Mouse (Mus musculus) MEL (cell line): ENCODE measurements at regions not wholly inside any gene's neighbourhood (a gene's known extent, or its start where the extent isn't known, plus 50 kb on each side); places are given as distances from the start of the nearest gene placed in this dataset.
"Not testable (repeated sequence)": the region's sequence is repeated elsewhere in the genome, so short reads cannot be mapped to it uniquely, and the experiment has no call there.

Experiments
- DNase-seq: peaks from one replicate; pipeline ENCODE4 v3.0.0; 2011; ENCODE audit warnings: low read depth, low spot score
- H3K27ac ChIP-seq: 2 replicates; pipeline ENCODE4 v1.5.1; 2012; ENCODE audit warnings: low read depth, mild to moderate bottlenecking, control low read depth, low read length, moderate library complexity; ENCODE audit not compliant: control insufficient read depth
- H3K27me3 ChIP-seq, 2 experiments: fragments of 150-350 bp in 1 of 2; sonication (generic) in 1 of 2; 2 replicates each; pipeline ENCODE4 v1.6.1; 2012; ENCODE audit warnings: low read length in 2 of 2, mild to moderate bottlenecking in 2 of 2, improper control_type of control experiment in 1 of 2, moderate library complexity in 1 of 2; ENCODE audit not compliant: insufficient read depth in 2 of 2, control insufficient read depth in 1 of 2
- H3K36me3 ChIP-seq, 2 experiments: 2 replicates each; pipeline ENCODE4 v1.6.1; 2012 to 2014; ENCODE audit warnings: low read length in 2 of 2, improper control_type of control experiment in 1 of 2, inconsistent platforms in 1 of 2, mild to moderate bottlenecking in 1 of 2; ENCODE audit not compliant: insufficient read depth in 2 of 2, control insufficient read depth in 1 of 2
- H3K4me1 ChIP-seq, 2 experiments: fragments of 150-350 bp in 1 of 2; sonication (generic) in 1 of 2; 2 replicates each; pipeline ENCODE4 v1.6.1; 2012; ENCODE audit warnings: low read length in 2 of 2, improper control_type of control experiment in 1 of 2, mild to moderate bottlenecking in 1 of 2; ENCODE audit not compliant: insufficient read depth in 2 of 2, control insufficient read depth in 1 of 2
- H3K4me3 ChIP-seq, 2 experiments: fragments of 150-350 bp in 1 of 2; sonication (generic) in 1 of 2; 2 replicates each; pipeline ENCODE4 v1.5.1; 2012; ENCODE audit warnings: low read depth in 2 of 2, low read length in 2 of 2, mild to moderate bottlenecking in 2 of 2, moderate library complexity in 2 of 2, control low read depth in 1 of 2, improper control_type of control experiment in 1 of 2; ENCODE audit not compliant: control insufficient read depth in 1 of 2, insufficient read depth in 1 of 2
- H3K79me2 ChIP-seq: 2 replicates; pipeline ENCODE4 v1.6.1; 2012; ENCODE audit warnings: mild to moderate bottlenecking, low read length, moderate library complexity; ENCODE audit not compliant: control insufficient read depth, poor library complexity, insufficient read depth
- H3K9ac ChIP-seq: 2 replicates; pipeline ENCODE4 v1.6.1; 2012; ENCODE audit warnings: low read depth, mild to moderate bottlenecking, control low read depth, low read length, moderate library complexity; ENCODE audit not compliant: control insufficient read depth, poor library complexity, severe bottlenecking
- H3K9me3 ChIP-seq: fragments of 150-350 bp; sonication (generic); replicated peaks from 2 replicates; pipeline ENCODE4 v1.6.1; 2012; ENCODE audit warnings: mild to moderate bottlenecking, low read length, improper control_type of control experiment, moderate library complexity; ENCODE audit not compliant: insufficient read depth
- BHLHE40 ChIP-seq: IDR thresholded peaks from 2 replicates; pipeline ENCODE4 v1.6.1; 2012; ENCODE audit warnings: low read depth, mild to moderate bottlenecking, inconsistent platforms, low read length, improper control_type of control experiment, borderline replicate concordance
- CTCF ChIP-seq, 3 experiments: IDR thresholded peaks in 2 of 3; conservative IDR thresholded peaks in 1 of 3; 2 replicates each; pipeline ENCODE4 v1.5.1; 2011 to 2012; ENCODE audit warnings: low read length in 3 of 3, low read depth in 2 of 3, mild to moderate bottlenecking in 2 of 3, improper control_type of control experiment in 1 of 3, inconsistent platforms in 1 of 3, mixed read lengths in 1 of 3, moderate library complexity in 1 of 3; ENCODE audit not compliant: control insufficient read depth in 1 of 3, insufficient read depth in 1 of 3, poor library complexity in 1 of 3, severe bottlenecking in 1 of 3
- E2F4 ChIP-seq: IDR thresholded peaks from 2 replicates; pipeline ENCODE4 v1.6.1; 2011; ENCODE audit warnings: low read depth, low read length, improper control_type of control experiment, borderline replicate concordance
- EP300 ChIP-seq, 2 experiments: IDR thresholded peaks; 2 replicates each; pipeline ENCODE4 v1.6.1; 2011; ENCODE audit warnings: improper control_type of control experiment in 2 of 2, low read length in 2 of 2, low read depth in 1 of 2, mild to moderate bottlenecking in 1 of 2
- GABPA ChIP-seq: IDR thresholded peaks from 2 replicates; pipeline ENCODE4 v1.6.1; 2012; ENCODE audit warnings: low read depth, mild to moderate bottlenecking, inconsistent platforms, low read length, improper control_type of control experiment, moderate library complexity
- GATA1 ChIP-seq: IDR thresholded peaks from 2 replicates; pipeline ENCODE4 v1.6.1; 2011; ENCODE audit warnings: low read depth, low read length, improper control_type of control experiment
- MAFK ChIP-seq: IDR thresholded peaks from 2 replicates; pipeline ENCODE4 v1.6.1; 2011; ENCODE audit warnings: low read depth, mild to moderate bottlenecking, low read length, improper control_type of control experiment, borderline replicate concordance
- MEF2A ChIP-seq: IDR thresholded peaks from 2 replicates; pipeline ENCODE4 v1.6.1; 2014; ENCODE audit warnings: low read depth, mild to moderate bottlenecking, inconsistent platforms, low read length, improper control_type of control experiment; ENCODE audit not compliant: poor library complexity, insufficient replicate concordance, severe bottlenecking; ENCODE audit errors: extremely low read depth
- MXI1 ChIP-seq: IDR thresholded peaks from 2 replicates; pipeline ENCODE4 v1.6.1; 2011; ENCODE audit warnings: mild to moderate bottlenecking, low read depth, low read length, improper control_type of control experiment
- MYB ChIP-seq: IDR thresholded peaks from 2 replicates; pipeline ENCODE4 v1.6.1; 2011; ENCODE audit warnings: mild to moderate bottlenecking, low read depth, low read length, improper control_type of control experiment
- NELFE ChIP-seq: IDR thresholded peaks from 2 replicates; pipeline ENCODE4 v1.6.1; 2011; ENCODE audit warnings: low read depth, low read length, improper control_type of control experiment
- RAD21 ChIP-seq: IDR thresholded peaks from 2 replicates; pipeline ENCODE4 v1.6.1; 2011; ENCODE audit warnings: mild to moderate bottlenecking, low read depth, low read length, improper control_type of control experiment
- RCOR1 ChIP-seq: IDR thresholded peaks from 2 replicates; pipeline ENCODE4 v1.6.1; 2012; ENCODE audit warnings: low read depth, mild to moderate bottlenecking, inconsistent platforms, low read length, improper control_type of control experiment
- SIN3A ChIP-seq: IDR thresholded peaks from 2 replicates; pipeline ENCODE4 v1.6.1; 2012; ENCODE audit warnings: low read length, improper control_type of control experiment, inconsistent platforms
- SMC3 ChIP-seq: IDR thresholded peaks from 2 replicates; pipeline ENCODE4 v1.6.1; 2011; ENCODE audit warnings: low read depth, low read length, improper control_type of control experiment
- TAL1 ChIP-seq: IDR thresholded peaks from 2 replicates; pipeline ENCODE4 v1.6.1; 2012; ENCODE audit warnings: mild to moderate bottlenecking, inconsistent platforms, low read length, moderate library complexity, mixed read lengths
- TCF12 ChIP-seq: IDR thresholded peaks from 2 replicates; pipeline ENCODE4 v1.6.1; 2014; ENCODE audit warnings: low read depth, mild to moderate bottlenecking, inconsistent platforms, low read length, improper control_type of control experiment, moderate library complexity
- USF1 ChIP-seq: IDR thresholded peaks from 2 replicates; pipeline ENCODE4 v1.6.1; 2014; ENCODE audit warnings: low read depth, mild to moderate bottlenecking, inconsistent platforms, low read length, improper control_type of control experiment, moderate library complexity
- USF2 ChIP-seq, 2 experiments: IDR thresholded peaks; 2 replicates each; pipeline ENCODE4 v1.6.1; 2011 to 2012; ENCODE audit warnings: improper control_type of control experiment in 2 of 2, low read length in 2 of 2, borderline replicate concordance in 1 of 2, inconsistent platforms in 1 of 2, low read depth in 1 of 2, mild to moderate bottlenecking in 1 of 2; ENCODE audit not compliant: insufficient read depth in 1 of 2
- ZC3H11A ChIP-seq: IDR thresholded peaks from 2 replicates; pipeline ENCODE4 v1.6.1; 2012; ENCODE audit warnings: low read depth, mild to moderate bottlenecking, inconsistent platforms, low read length, improper control_type of control experiment
- ZMIZ1 ChIP-seq: IDR thresholded peaks from 2 replicates; pipeline ENCODE4 v1.6.1; 2012; ENCODE audit warnings: low read depth, mild to moderate bottlenecking, inconsistent platforms, low read length, improper control_type of control experiment, moderate library complexity
- ZNF384 ChIP-seq: IDR thresholded peaks from 2 replicates; pipeline ENCODE4 v1.6.1; 2012; ENCODE audit warnings: low read depth, mild to moderate bottlenecking, inconsistent platforms, low read length, improper control_type of control experiment

GRCm38 (mm10) chr1:140903747-140904146 lies 657.8 kb downstream of the Kcnt2 start:
- H3K27me3 ChIP-seq, H3K9me3 ChIP-seq, H3K36me3 ChIP-seq, H3K9ac ChIP-seq, H3K4me1 ChIP-seq, H3K4me3 ChIP-seq, H3K79me2 ChIP-seq, H3K27ac ChIP-seq: not testable (repeated sequence)
- peak; percentile 79 for TF ChIP-seq GATA1
- peak; percentile 82 for TF ChIP-seq ZNF384
- TF ChIP-seq EP300 (IDR thresholded peaks at IDR 0.05; ENCODE audit: low read depth in 1 of 2, low read length in 2 of 2): peak; percentile 68 to 75; a peak in 3 of 4 replicates
- TF ChIP-seq TAL1: 0 out of 2 replicates have a peak, but pooled peaks have one; percentile 9
- peak; percentile 89 for TF ChIP-seq TCF12
- DNase-seq: peak; percentile 35

GRCm38 (mm10) chr1:140913566-140913965 lies 667.6 kb downstream of the Kcnt2 start:
- no peak overlapping the region for H3K9ac ChIP-seq
- H3K4me1 ChIP-seq: no peaks in the 10 kb centered on the region
- H3K27ac ChIP-seq: no peak overlapping the region
- H3K9me3 ChIP-seq: no peaks in the 10 kb centered on the region
- H3K27me3 ChIP-seq: no peaks in the 10 kb centered on the region
- no peak for DNase-seq
- TF ChIP-seq SIN3A: no peak
- TF ChIP-seq MXI1: no peak
- no peak for TF ChIP-seq USF1
- no peak for TF ChIP-seq GABPA
- H3K79me2 ChIP-seq: no peaks in the 10 kb centered on the region
- no peak overlapping the region for H3K4me3 ChIP-seq
- no peaks in the 10 kb centered on the region for H3K36me3 ChIP-seq

GRCm38 (mm10) chr1:140940348-140940747 lies 694.4 kb downstream of the Kcnt2 start:
- H3K9me3 ChIP-seq: no peaks in the 10 kb centered on the region
- H3K27ac ChIP-seq: no peak overlapping the region
- TF ChIP-seq E2F4: no peak
- no peak for TF ChIP-seq ZMIZ1
- no peak for TF ChIP-seq EP300 (IDR thresholded peaks at IDR 0.05; ENCODE audit: low read depth in 1 of 2, low read length in 2 of 2)
- peak; percentile 78 for TF ChIP-seq ZC3H11A
- TF ChIP-seq RCOR1: no peak
- TF ChIP-seq TAL1: no peak
- peak; percentile 86 for TF ChIP-seq RAD21
- TF ChIP-seq MYB: no peak
- TF ChIP-seq MAFK: no peak
- TF ChIP-seq CTCF (IDR thresholded peaks at IDR 0.05 in 2 of 3, conservative IDR thresholded peaks at IDR 0.05 in 1 of 3; ENCODE audit: control insufficient read depth in 1 of 3, insufficient read depth in 1 of 3, low read depth in 2 of 3, low read length in 3 of 3, poor library complexity in 1 of 3, severe bottlenecking in 1 of 3): peak in 1 of 3 experiments; percentile 54; a peak in 2 of 6 replicates
- TF ChIP-seq SMC3: peak; percentile 73
- TF ChIP-seq MEF2A: no peak
- no peak for TF ChIP-seq NELFE
- no peak for TF ChIP-seq USF1
- no peak for TF ChIP-seq BHLHE40
- TF ChIP-seq GATA1: 0 out of 2 replicates have a peak, but pooled peaks have one; percentile 8
- no peak for TF ChIP-seq USF2 (IDR thresholded peaks at IDR 0.05; ENCODE audit: borderline replicate concordance in 1 of 2, insufficient read depth in 1 of 2, low read depth in 1 of 2, low read length in 2 of 2)
- no peaks in the 10 kb centered on the region for H3K36me3 ChIP-seq
- no peak overlapping the region for H3K4me3 ChIP-seq
- H3K27me3 ChIP-seq: no peaks in the 10 kb centered on the region
- no peaks in the 10 kb centered on the region for H3K4me1 ChIP-seq
- DNase-seq: peak; percentile 16
- H3K9ac ChIP-seq: no peak overlapping the region
- H3K79me2 ChIP-seq: no peaks in the 10 kb centered on the region
